Mouse (Mus musculus) left cerebral cortex, adult 18-20 months (tissue): ENCODE results near the gene Hnrnpd. TPM values are rescaled to one million over a fixed set of nuclear protein-coding genes. Genes with fewer than 3 reads are reported as not detected.

Source experiments
- DNase-seq, 2 experiments: peaks; one replicate each; pipeline ENCODE4 v3.0.0; 2021 to 2022; ENCODE audit warnings: low spot score in 2 of 2, mixed read lengths in 1 of 2
- long read RNA-seq, 2 experiments: library from polyadenylated mRNA; stranded (forward); transcript quantifications; one replicate each; pipeline ENCODE4 v2.0.0; 2021
- total RNA-seq, 2 experiments: library from RNA; stranded (reverse); gene quantifications; 2 replicates each; pipeline ENCODE4 v1.2.3; 2021

The Hnrnpd gene
- 100 to 1,000 TPM; 205 to 222 TPM for total RNA-seq
- long read RNA-seq, experiment 1, full-length matches to known transcripts, result 124 of 184 reads
- long read RNA-seq, experiment 1, partial matches to known transcripts, result 42 of 184 reads
- long read RNA-seq, experiment 1, other reads (novel, unspliced or antisense), result 18 of 184 reads
- long read RNA-seq, experiment 2, full-length matches to known transcripts, result 119 of 153 reads
- long read RNA-seq, experiment 2, partial matches to known transcripts, result 19 of 153 reads
- long read RNA-seq, experiment 2, other reads (novel, unspliced or antisense), result 15 of 153 reads

DNA sequence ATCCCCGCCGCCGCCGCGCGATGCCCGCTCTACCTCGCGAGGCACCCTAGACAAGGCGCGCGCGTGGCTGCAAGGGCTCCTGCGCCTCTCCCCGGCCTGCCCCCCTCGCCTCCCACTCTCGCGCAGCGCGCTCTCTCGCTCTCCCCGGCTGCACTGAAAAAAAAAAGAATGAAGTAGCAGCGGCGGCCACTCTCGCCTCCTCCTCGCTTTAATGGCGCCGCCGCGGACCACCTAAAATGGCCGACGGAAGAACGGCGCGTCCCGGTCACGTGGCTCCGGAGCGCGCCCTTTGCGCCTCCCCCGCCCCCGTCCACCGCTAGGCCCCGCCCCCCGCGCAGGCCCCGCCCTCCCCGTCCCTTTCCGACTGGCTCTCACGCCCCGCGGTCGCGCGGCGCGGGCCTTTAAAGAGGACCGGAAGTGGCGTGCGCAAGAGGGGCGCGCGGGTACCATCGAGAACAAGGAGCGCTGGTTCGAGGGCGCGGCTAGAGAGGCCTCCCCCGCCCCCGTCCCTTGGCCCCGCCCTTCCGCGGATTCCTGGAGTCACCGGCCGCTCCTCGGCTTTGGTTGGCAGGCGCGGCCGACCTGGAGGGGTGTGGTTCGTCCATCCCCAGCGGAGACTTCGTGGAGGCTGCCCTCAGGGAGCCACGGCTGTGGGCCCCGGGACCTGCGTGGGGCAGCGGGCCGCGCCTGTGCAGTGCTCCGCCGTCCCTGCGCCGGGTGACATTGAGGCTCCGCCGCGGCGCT is at the start of gene Hnrnpd, which contains the start of gene 4930524J08Rik:
Gene Hnrnpd, minus strand, starts transcription at position 240 of the 744 bp plus-strand sequence.
Gene 4930524J08Rik, plus strand, starts transcription at position 363 of the 744 bp plus-strand sequence.
- DNase-seq, result peak; percentile 87 to 95

DNA sequence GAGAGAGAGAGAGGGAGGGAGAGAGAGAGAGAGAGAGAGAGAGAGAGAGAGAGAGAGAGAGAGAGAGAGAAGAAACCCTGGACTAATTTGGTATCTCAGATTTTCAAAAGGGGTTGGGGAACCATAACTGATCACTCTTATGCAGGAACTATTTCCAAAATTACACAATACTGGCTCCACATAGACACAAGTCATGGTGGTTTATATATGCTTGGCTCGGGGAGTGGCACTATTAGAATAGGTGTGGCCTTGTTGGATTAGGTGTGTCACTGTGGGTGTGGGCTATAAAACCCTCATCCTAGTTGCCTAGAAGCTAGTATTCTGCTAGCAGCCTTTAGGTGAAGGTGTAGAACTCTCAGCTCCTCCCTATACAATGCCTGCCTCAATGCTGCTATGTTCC is 46.1 kb upstream of the Hnrnpd start:
- DNase-seq, result no peak

DNA sequence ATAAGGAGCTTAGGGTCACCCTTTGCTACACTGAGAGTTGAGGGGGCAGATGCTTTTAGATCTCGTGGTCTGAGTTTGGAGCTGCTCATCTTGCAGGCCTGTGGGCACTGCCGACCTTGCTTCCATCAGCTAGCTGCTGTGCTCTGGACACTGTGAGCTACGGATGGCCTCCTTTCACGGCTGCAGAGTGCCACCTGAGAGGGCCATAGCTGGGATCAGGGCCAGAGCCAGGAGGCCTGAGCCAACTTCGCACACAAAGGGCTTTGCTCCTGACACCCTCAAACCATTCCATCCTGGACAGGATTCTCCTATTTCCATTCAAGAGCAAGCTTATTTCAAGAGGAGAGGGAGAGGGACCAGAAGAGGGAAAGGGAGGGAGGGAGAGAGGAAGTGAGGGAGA is 45.7 kb upstream of the Hnrnpd start:
- no peak for DNase-seq

DNA sequence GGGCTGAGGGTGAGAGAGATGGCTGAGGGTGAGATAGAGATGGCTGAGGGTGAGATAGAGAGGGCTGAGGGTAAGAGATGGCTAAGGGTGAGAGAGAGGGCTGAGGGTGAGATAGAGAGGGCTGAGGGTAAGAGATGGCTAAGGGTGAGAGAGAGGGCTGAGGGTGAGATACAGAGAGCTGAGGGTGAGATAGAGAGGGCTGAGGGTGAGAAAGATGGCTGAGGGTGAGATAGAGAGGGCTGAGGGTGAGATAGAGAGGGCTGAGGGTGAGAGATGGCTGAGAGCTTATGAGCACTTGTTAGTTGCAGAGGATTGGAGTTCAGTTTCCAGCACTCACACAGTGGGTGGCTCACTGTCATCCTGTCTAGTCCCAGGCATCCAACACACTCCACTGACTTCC is 41.4 kb upstream of the Hnrnpd start:
- no peak for DNase-seq

DNA sequence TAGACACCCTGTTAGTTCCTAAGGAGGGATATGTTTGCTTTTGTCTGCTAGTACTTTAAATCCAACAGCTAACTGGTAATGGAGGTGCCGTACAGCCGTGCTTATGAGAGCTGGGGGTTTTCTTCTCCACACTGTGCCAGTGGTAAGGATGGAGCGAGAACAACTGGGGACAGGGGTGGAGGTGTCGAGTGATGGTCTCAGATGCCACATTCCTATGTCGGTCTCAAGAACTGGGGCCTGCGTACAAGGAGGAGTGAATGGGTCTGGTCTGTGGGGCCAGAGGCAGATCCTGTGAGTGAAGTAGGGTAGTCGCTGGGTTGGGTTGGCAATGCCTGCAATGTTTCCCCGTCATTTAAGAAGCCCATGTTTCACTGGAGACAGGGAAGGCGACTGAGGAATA is 33.9 kb upstream of the Hnrnpd start:
- no peak for DNase-seq

DNA sequence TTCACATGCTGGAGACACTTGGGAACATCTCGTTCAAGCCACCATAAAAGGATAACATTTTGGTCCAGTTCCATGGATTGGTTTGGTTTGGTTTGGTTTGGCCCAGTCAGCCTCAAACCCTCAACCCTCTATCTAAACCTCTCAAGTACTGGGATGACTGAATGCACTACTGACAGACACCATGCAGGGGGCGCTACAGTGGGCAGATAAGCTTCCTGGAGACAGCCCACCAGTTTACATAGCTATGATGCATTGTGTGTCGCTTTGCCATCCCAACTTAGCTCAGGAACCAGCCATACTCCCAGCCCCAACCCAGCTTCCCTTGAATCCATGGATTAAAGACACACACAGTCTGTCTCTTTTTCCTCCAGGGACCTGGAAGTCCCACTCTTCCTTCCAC is 29.7 kb upstream of the Hnrnpd start:
- DNase-seq, result no peak

DNA sequence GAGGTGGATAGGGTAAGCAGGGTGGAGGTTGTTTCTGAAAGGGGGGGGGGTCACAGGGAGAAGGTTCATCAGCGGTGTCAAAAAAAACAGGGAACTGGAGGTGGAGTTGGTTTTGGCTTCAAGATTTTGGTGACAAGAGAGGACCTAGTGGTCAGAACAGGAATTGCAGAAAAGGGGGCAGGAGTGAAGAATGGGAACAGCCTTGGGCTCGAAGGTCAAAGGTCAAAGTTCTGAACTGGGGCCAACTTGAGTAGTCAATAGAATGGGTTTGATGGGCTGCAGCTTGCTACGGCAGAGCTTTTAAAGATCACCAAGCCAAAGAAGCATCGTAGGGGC is 28.3 kb upstream of the Hnrnpd start:
- DNase-seq, result no peak

DNA sequence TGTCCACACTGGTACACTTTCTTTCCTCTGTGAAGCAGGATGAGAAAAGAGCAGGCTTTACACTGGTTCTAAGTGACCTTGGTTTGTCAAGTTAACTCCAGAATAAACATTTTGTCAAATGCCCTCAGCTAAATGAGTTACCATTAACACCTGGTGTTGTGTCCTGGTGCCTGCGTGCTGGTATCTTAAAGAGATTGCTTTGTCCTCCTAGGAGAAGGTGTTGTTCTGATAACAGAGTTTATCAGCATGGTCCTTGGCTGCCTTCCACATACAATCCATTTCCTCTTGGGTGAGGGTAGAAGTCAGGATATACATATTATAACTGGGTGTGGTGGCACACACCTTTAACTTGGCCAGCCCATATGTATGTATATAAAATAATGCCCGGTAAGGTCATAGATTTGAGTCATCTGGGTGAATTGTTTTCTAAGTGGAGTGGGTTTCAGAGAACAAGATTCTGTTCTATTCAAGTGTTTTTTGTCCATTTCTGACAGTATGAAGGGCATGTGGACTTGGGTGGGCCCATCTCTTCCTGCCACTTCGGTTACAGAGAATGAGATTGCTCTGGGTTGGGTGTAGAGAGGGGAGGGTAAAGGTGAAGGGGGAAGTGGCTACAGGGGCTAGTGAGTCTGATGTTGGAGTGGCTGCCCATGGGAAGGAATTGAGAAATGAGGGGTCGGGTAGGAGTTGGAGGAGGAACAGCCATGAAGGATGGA is 27.7 kb upstream of the Hnrnpd start:
- DNase-seq, result no peak

DNA sequence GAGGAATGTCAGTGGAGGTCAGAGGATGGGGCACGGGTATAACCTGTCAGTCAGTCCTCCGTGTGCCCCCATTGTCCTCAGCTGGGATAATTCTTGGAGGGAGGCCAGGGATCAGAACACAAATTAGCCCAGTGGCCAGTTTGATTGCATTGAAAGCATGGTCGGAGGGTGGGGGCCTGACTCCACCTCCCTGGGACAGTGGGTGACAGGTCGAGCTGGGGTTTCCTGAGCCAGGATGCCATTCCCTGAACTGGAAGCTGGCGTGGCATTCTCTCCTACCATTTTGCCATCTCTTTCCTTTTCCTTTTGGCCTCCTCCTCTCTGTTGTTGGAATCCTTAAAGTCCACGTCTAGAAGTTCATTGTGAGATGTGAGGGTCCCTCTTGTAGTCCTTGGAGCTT is 27.2 kb upstream of the Hnrnpd start:
- no peak for DNase-seq

DNA sequence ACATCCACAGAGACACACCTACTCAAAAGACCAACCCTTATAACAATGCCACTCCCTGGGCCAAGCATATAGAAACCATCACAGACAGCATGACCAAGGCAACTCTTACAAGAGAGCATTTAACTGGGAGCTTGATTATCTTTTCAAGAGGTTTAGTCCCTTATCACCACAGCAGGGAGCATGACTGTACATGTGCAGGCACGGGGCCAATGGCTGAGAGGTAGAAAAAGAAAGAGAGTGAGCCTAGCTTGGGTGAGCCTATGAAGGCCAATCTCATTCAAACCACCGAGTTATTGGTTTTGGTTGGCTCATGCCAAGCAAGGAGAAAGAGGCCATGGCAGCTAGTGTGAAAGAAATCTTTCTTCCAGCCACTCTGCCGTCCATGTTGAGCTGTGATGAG is 26.7 kb upstream of the Hnrnpd start:
- DNase-seq, result no peak

DNA sequence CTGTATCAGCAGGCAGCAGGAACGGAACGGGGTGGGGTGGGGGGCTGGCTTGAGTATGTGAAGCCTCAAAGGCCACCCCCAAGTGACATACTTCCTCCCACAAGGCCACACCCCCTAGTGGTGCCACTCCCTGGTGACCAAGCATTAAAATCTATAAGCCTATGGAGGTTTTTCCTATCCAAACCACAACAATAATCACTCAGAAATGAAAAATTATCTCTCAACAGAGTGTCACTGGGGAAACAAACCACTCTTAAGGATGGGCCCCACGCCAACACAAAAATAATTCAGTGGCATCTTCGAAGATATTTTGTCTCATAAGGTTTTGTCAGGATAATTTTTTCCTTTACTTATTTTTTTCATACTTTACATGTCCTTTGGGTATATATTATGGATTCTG is 25.2 kb upstream of the Hnrnpd start:
- no peak for DNase-seq

DNA sequence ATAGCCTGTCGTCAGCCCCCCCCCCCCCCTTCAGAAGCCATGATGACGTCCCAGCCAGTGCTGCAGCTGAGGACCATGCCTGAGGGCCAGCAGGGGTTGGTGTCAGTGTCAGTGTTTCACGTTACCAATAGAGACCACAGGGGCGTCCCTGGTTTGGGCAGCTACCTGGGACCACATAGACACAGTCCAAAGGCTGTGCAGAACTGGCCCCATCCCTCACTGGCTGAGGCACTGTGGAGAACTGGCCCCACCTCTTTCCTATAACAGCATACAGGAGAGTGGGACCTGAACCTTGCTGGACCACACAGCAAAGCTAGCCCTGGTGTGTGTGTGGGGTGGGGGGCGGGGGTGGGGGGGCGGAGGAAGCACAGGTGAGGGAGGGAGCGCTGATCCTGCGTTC is 21.8 kb upstream of the Hnrnpd start:
- DNase-seq, result no peak

DNA sequence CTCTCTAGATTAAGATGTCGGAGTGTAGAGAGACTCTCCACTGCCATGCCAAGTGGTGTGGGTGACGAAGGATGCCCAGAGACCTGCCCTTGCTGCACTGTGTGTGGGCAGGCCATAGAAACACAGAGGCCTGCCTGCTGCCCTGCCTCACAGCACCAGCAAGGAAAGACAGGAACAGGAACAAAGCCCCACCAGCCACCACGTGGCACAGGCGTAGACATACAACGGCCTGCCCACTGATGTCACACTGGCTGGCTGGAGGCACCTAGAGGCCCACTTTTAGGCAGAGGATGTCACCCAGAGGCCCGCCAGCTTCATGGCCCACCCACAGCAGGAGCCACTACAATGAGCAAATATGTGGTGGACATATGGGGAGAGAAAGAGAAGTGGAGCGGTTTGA is 21.3 kb upstream of the Hnrnpd start:
- no peak for DNase-seq

DNA sequence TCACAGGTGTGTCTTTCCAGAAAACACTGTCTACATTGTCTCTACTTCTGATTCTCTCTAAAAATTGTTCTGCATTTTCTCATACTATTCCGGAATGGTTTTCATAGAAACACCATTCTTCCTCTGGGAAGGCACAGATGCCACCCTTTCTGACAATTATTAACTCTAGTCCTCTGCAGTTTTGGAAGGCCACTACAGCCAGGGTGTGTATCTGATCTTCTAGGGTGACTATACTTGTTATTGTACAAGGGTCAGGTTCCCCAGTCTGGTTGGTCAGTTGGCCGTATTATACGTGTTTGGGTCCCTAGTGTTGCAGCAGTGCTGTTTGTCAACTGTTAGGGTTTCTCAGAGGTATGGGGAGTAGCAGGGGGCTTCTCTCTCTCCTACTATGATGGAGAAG is 15.9 kb upstream of the Hnrnpd start:
- DNase-seq, result no peak

DNA sequence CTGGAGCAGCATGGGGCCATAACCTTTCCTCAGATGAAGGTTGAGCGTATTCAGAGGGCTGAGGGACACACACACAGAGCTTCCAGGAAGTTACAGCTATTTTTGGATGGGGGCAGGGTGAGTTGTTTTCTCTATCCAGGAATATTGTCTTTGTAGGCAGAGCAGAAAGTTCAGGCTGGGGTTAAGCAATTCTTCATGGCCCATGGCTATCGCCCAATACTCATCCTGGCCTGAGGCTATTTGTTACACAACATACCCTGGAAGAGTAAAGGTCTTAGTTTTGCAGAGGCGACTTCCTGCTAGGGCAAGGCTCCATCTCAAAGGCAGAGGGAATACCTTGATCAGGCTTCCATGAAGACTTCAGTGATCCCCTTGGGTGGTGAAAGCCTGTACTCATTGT is 15.4 kb upstream of the Hnrnpd start:
- DNase-seq, result no peak

DNA sequence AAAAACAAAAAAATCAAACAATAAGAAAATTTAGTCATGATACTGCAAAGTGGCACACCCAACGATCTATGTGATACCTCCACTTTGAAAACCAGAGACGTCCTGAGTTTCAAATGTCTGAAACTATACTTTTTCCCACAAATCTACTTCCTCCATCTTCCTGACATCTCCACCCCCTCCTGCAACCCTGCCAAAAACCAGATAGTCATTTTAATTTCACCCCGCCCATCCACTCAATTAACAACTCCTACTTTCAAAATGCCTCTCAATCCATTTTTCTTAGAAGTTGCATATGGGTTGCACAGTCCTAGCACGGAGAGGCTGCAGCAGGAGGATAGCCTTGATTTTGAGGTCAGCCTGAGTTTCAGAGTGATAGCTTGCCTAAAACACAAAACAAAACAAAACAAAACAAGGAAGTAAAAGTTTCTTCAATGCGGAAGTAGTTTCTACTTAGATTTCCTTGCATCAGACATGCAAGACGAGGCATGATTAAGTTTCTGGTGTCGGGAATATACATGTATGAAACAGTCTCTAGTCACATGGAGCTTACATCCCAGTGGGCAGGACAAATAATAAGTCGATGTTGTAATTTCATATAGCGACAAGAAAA is 4.8 kb upstream of the Hnrnpd start:
- DNase-seq, result no peak

DNA sequence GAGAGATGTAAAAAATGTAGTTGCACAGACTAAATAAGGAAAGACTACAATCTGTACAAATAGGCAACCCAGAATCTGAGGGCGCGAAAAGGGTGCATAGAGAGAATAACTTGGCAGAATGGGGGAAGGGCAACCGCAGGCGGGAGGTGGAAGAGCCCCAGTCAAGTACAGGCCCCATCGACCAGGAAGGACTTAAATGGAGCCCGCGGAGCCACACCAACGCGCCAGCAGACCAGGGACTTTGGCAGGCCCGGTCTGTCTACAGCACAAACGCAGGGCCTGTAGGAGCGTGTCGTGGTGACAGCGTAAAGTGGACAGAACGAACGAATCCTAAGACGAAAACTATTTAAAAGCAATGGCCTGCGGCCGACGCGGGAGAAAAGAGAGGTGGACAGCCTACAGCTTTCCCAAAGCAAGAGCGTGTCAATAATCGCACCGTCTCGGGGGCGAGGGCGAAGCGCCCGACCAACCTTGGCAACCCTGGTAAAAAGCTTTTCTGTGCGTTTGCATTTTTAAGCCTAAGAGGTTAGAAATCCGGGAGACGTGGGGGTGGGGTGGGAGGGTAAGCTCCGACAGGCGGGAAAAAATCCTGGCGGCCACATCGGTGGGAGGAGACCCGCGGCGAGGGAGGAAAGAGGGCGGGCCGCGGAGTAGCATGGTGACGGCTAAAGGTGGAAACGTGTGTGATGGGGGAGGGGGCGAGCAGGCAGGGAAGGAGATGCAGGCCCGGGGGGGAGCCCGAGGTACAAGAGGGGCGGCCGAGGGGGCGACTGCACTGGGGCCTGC is 1.0 kb downstream of the Hnrnpd start:
- peak; percentile 64 to 66 for DNase-seq

DNA sequence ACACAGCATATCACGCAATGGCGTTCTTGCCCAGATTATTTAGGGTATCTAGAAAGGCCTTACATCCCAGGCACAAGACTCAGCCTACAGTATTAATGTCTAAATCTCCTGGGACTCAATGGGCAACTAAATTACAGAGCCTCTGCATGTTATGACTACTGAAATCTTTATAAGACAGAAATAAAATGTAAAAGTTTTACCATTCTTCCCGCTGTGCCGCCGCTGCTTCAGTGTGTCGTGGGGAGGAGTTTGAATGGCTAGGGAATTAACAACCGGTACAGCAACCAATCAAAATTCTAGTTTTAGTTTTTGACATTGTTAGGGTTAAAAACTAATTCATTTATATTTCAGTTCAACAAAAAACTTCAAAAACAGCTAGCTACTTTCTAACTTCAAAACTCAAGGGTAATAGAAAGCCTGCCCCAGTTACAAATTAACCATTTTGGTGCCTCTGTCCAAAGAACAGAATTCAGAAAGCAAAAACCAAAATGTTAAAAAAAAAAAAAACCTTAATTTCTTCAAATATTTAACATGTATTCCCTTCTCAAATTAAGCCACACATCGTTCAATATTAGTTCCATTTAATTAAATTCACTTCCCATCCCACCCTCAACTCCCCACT is 2.3 kb downstream of the Hnrnpd start:
- DNase-seq, result no peak

DNA sequence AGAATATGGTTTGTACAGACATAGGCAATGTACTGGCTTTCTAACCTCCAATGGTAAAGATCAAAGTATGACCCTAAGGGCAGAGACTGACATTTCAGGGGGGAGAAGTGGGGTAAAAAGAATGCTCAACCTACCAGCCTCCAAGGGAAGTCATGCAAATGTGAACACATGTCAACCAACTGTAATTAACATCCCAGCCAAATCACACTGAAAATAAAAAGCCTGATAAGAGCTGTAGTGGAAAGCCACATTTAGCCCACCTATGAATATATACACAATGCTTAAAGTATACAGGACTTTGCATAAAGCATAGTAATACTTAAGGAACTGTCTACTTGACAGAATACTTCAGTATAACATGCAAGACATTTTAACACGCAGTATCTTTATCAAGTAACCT is 3.0 kb downstream of the Hnrnpd start:
- no peak for DNase-seq

DNA sequence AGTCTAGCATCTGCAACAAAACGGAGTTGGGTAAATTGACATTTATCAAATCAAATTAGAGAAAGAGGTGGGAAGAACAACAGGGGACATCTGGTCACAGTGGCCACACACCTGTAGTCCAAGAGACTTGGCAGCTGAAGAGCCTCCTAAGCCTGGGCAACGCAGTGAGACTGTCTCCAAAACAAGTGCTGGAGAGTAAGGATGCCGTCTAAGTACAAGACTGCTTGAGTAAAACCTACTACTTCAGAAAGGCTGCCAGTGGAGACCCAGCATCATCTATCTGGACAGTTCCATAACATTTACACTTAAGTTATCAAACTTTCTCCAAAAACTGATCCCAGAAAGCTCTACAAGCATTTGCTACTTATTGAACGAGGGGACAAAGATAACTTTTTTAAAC is 3.7 kb downstream of the Hnrnpd start:
- no peak for DNase-seq

DNA sequence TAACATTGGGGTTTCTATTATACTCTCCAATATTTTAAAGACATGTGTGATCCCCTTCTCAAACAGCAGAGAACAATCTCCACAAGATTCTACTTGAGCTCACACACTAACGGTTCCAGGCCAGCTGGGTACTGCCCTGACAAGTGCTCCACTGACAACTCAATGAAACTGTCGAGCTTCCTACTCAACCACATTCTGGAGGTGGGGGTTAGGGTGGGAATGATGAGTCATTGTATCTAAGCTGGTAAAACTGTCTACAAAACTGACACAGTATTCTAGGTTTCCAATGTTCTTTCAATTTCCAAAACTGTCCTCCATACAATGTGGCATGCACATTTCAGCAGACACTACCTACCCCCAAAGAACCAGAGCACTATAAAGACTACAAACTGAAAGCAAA is 4.8 kb downstream of the Hnrnpd start:
- DNase-seq, result no peak
